Mouse (Mus musculus) limb, embryonic 14.5 days (tissue): ENCODE results near the gene Tmem268. TPM values are rescaled to one million over a fixed set of nuclear protein-coding genes. Genes with fewer than 3 reads are reported as not detected.

Source experiments
- ATAC-seq: fragments of 200-750 bp; cut with Nextera tagmentation; 2 replicates; pipeline ENCODE4 v1.8.0; 2017; ENCODE audit warnings: low read depth, moderate number of reproducible peaks, moderate TSS enrichment; ENCODE audit not compliant: low FRiP score
- DNase-seq: peaks from one replicate; pipeline ENCODE4 v3.0.0-alpha.2; 2015; ENCODE audit warnings: low spot score
- H3K27ac ChIP-seq: fragments of 300-500 bp; sonication (generic); replicated peaks from 2 replicates; pipeline ENCODE4 v1.5.1; 2014; ENCODE audit warnings: low read depth, mild to moderate bottlenecking, low read length, moderate library complexity, mixed read lengths
- H3K27me3 ChIP-seq: fragments of 300-500 bp; sonication (generic); 2 replicates; pipeline ENCODE4 v1.6.1; 2014; ENCODE audit warnings: low read length, mixed read lengths; ENCODE audit not compliant: control insufficient read depth, insufficient read depth
- H3K36me3 ChIP-seq: fragments of 300-500 bp; sonication (generic); 2 replicates; pipeline ENCODE4 v1.6.1; 2014; ENCODE audit warnings: mild to moderate bottlenecking, low read length, moderate library complexity, mixed read lengths; ENCODE audit not compliant: control insufficient read depth, insufficient read depth
- H3K4me1 ChIP-seq: fragments of 300-500 bp; sonication (generic); 2 replicates; pipeline ENCODE4 v1.6.1; 2014; ENCODE audit warnings: antibody characterized with exemption, low read length, mixed read lengths; ENCODE audit not compliant: control insufficient read depth, insufficient read depth
- H3K4me2 ChIP-seq: fragments of 300-500 bp; sonication (generic); replicated peaks from 2 replicates; pipeline ENCODE4 v1.6.1; 2014; ENCODE audit warnings: low read depth, mild to moderate bottlenecking, low read length, moderate library complexity; ENCODE audit not compliant: severe bottlenecking
- H3K4me3 ChIP-seq: fragments of 300-500 bp; sonication (generic); replicated peaks from 2 replicates; pipeline ENCODE4 v1.5.1; 2014; ENCODE audit warnings: low read length
- H3K9ac ChIP-seq: fragments of 300-500 bp; sonication (generic); 2 replicates; pipeline ENCODE4 v1.6.1; 2014; ENCODE audit warnings: mild to moderate bottlenecking, low read depth, low read length, moderate library complexity; ENCODE audit not compliant: severe bottlenecking
- H3K9me3 ChIP-seq: fragments of 300-500 bp; sonication (generic); 2 replicates; pipeline ENCODE4 v1.6.1; 2016; ENCODE audit warnings: low read length; ENCODE audit not compliant: control insufficient read depth
- POLR2A ChIP-seq: fragments of 200-500 bp; IDR thresholded peaks from 2 replicates; pipeline ENCODE4 v1.8.0; 2012; ENCODE audit warnings: inconsistent platforms, mild to moderate bottlenecking, moderate library complexity, borderline replicate concordance; ENCODE audit not compliant: insufficient read depth, insufficient read length; ENCODE audit errors: extremely low read depth
- WGBS: fragments of 180-500 bp; shearing (Covaris S2); extraction: QIAGEN DNeasy Blood & Tissue Kit; methylation state at CpG from one replicate; pipeline ENCODE4 v1.1.7; 2014; 5-methylcytosine and 5-hydroxymethylcytosine counted together
- polyA plus RNA-seq, 2 experiments: library from polyadenylated mRNA; depleted of rRNA in 1 of 2; stranded (reverse) in 1 of 2; unstranded in 1 of 2; fragments of >200 nt; fragmentation: Nextera tagmentation in 1 of 2; extraction: Ambion mirVana in 1 of 2; gene quantifications; 2 replicates each; pipeline versions ENCODE4 v1.2.1 to v1.2.3; 2012 to 2014

The Tmem268 gene
- 7.1 and 9.6 TPM in 2 replicates for polyA plus RNA-seq (2012; rRNA removed)
- polyA plus RNA-seq (2014; fragmentation: Nextera tagmentation; extraction: Ambion mirVana) = 6.6 and 7.7 TPM in 2 replicates

DNA sequence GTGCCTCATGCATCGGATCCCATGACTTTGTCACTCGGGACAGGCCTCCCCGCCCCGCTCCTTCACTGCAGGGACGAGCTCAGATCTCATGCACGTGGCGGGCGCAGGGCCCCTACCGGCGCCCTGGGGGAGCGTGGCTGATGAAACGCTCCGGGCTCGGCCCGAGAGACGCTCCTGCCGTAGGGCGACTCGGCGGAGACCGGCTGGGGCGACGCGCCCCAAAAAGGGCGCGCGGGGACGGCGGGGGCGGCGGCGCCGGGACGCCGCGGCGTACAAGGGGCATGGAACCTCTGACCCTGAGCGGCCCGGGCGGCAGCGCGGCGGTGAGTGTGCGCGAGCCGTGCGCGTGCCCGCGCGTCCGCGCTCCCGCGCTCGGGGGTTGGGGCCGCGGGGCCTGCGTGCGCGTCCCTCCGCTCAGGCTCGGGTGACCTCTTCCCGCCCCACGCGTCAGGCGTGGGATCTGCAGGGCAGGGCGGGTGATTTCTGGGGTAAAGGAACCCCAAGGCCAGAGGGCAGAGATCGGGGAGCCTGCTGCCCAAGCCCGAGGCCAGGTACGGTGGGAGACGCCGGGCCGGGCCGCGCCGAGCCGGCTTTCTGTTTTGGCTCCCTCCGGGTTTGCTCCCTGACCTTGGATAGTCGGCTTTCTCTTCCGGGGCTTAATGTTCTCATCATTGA lies at the start of gene Tmem268:
Tmem268 (plus strand) TSS at position 375 of the 675 bp plus-strand sequence.
- under 1% methylated on average over 46 of the region's 81 CpGs for WGBS
- DNase-seq (peak; percentile 48), ATAC-seq (peak; percentile 82)
- Histone ChIP-seq H3K36me3 (peaks cover 11% of the 10 kb centered on the region; the same call in 1 of the 2 replicates), H3K27ac (peak within 1 kb of the TSS; percentile 70), H3K9ac (peak within 1 kb of the TSS; percentile 92), H3K4me1 (peaks cover 28% of the 10 kb centered on the region), H3K4me2 (peak within 1 kb of the TSS; percentile 79), H3K9me3 (no peaks in the 10 kb centered on the region), H3K27me3 (no peaks in the 10 kb centered on the region), H3K4me3 (peak within 1 kb of the TSS; percentile 69)
- TF ChIP-seq POLR2A = peak; percentile 48; the same call in 1 of the 2 replicates

DNA sequence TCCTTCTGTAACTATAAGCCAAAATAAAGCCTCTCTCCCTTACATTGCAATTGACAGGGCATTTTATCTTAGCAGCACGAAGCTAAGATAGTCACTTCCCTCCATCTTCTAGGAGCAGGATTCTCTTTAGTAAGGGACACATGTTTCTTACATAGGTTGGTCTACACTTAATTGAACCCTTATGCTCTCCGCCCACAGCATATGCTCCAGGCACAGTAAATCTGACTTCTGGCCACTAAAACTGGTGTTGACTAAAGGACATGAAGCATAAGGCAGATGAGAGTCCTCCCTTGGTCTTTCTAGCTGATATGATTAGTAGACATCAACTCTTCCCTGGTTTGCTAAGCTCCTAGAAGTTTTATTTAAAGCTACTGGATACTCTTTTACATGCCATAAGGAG lies 45.7 kb upstream of the Tmem268 start:
- 47% methylated on average over 2 of the region's 2 CpGs for WGBS
- H3K27me3 ChIP-seq = no peaks in the 10 kb centered on the region
- DNase-seq (no peak), ATAC-seq (no peak)
- no peak for TF ChIP-seq POLR2A
- H3K9me3 ChIP-seq = no peaks in the 10 kb centered on the region
- no peak overlapping the region for H3K27ac ChIP-seq
- no peak overlapping the region for H3K4me3 ChIP-seq
- H3K4me1 ChIP-seq = peaks cover 6% of the 10 kb centered on the region; the same call in 1 of the 2 replicates
- no peak overlapping the region for H3K9ac ChIP-seq
- no peaks in the 10 kb centered on the region for H3K36me3 ChIP-seq
- no peak overlapping the region for H3K4me2 ChIP-seq

DNA sequence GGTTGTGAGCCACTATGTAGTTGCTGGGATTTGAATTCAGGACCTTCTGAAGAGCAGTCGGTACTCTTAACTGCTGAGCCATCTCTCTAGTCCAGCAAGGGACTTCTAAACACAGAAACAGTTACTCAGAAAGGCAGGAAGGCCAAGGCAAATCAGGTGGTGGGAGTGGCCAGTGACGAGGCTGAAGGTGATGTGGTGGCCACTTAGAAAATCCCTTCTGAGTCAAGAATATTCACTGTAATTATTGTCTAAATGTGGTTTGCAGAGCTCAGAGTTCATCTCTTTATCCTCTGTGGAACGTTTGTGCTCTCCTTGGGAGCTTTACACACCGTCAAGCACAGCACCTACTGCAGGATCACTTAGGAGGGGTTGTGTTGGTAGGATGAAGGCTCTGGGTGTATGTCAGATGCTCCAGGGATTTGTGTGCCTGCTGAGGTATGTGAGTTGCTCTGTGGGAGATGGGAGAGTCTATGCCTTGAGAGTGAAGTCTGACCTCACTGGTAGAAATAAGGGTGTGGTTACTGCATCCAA lies 44.1 kb upstream of the Tmem268 start:
- no peaks in the 10 kb centered on the region for H3K36me3 ChIP-seq
- DNase-seq = no peak
- H3K27ac ChIP-seq = no peak overlapping the region
- TF ChIP-seq POLR2A = no peak
- H3K4me1 ChIP-seq = peaks cover 6% of the 10 kb centered on the region; the same call in 1 of the 2 replicates
- no peak for ATAC-seq
- WGBS = 63% methylated on average over 4 of the region's 4 CpGs
- no peak overlapping the region for H3K4me3 ChIP-seq
- no peaks in the 10 kb centered on the region for H3K27me3 ChIP-seq
- H3K9me3 ChIP-seq = no peaks in the 10 kb centered on the region
- H3K9ac ChIP-seq = no peak overlapping the region
- H3K4me2 ChIP-seq = no peak overlapping the region

DNA sequence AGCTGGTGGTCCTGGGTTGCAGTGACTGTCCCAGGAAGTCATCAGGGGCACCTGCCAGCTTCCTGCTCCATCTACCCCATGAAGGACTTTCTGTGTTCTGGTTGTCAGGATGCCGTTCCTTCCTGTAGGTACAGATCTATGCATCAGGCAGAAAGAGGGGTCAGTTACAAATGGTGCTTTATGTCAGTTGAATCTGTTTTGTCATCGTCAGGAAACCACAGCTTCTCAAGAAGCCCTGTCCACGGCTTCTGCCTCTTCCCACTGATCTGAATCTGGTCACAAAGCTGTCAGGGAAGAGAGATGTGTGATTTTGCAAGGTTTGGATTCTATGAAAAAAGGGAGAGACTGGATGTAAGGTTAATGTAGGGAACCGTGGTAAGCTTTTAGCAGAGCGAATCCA lies 43.6 kb upstream of the Tmem268 start:
- no peak overlapping the region for H3K27ac ChIP-seq
- H3K9me3 ChIP-seq = no peaks in the 10 kb centered on the region
- H3K36me3 ChIP-seq = no peaks in the 10 kb centered on the region
- no peak overlapping the region for H3K9ac ChIP-seq
- no peak overlapping the region for H3K4me3 ChIP-seq
- no peaks in the 10 kb centered on the region for H3K27me3 ChIP-seq
- H3K4me2 ChIP-seq = no peak overlapping the region
- ATAC-seq (no peak), DNase-seq (no peak)
- no peak for TF ChIP-seq POLR2A
- WGBS = 77% methylated on average over 5 of the region's 5 CpGs
- H3K4me1 ChIP-seq = peaks cover 6% of the 10 kb centered on the region; the same call in 1 of the 2 replicates

DNA sequence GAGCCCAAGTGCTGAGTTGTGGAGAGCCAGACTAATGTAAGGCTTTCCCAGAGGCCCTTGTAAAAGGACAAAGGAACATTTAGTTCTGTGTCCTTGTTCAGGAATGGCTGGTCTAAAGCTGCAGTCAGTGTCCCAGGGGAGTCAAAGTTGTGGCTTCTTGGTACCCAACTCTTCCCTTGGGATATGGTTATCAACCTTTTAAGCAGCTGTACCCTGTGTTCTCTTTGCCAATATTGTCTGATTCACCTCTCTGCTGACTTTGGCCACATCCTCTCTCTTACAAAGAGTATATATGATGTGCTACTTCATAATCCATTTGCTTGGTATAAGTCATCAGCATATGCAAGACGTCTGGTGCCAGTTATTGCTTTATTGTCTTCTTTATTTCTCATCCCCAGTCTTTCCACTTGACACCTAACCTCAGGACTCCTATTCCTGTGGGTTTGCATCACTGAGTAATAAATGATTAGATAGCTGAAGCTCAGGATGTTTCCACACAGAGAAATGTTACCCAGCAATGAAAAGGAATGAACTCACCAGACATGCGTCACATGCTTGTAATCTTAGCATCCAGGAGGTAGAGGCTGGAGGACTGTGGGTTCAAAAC lies 36.7 kb upstream of the Tmem268 start:
- ATAC-seq (no peak), DNase-seq (no peak)
- 72% methylated on average over 2 of the region's 2 CpGs for WGBS
- no peaks in the 10 kb centered on the region for H3K4me1 ChIP-seq
- no peak for TF ChIP-seq POLR2A
- no peak overlapping the region for H3K4me2 ChIP-seq
- no peaks in the 10 kb centered on the region for H3K9me3 ChIP-seq
- H3K36me3 ChIP-seq = no peaks in the 10 kb centered on the region
- no peak overlapping the region for H3K27ac ChIP-seq
- H3K4me3 ChIP-seq = no peak overlapping the region
- H3K9ac ChIP-seq = no peak overlapping the region
- H3K27me3 ChIP-seq = no peaks in the 10 kb centered on the region
